Comparison of ENCODE assay signal across 15 mouse cellular contexts in genomic region chr10:117040355-117040754, GRCm38 (mm10). TPM values are rescaled to one million over a fixed set of nuclear protein-coding genes. Genes with fewer than 3 reads are reported as not detected.
DNase-seq lines count a peak whose midpoint lies in the region; ATAC-seq lines count a peak whose summit lies in the region.
"Had no signal": no experiment of that assay in that cellular context is flagged by ENCODE, and none has a peak within 500 bp of the region (broad histone marks: within the 10 kb centered on the region; RNA-seq: fewer than 3 reads in every experiment).

No protein-coding gene starts in this region.

- H3K4me2 ChIP-seq in kidney, embryonic 15.5 days = no peak overlapping the region
- H3K4me2 ChIP-seq: forebrain, embryonic 15.5 days; heart, embryonic 13.5 days; stomach, embryonic 15.5 days had no signal

- H3K27ac ChIP-seq in kidney, embryonic 15.5 days = no peak overlapping the region
- H3K27ac ChIP-seq: forebrain, embryonic 15.5 days; midbrain, embryonic 10.5 days; stomach, embryonic 15.5 days had no signal

- intact Hi-C loops in left cerebral cortex, postnatal 4 days (cut with DNase I) = loop anchor here (10.0 kb wide), 1 partner anchor 96 kb away; no protein-coding TSS in a partner anchor

- peaks cover 7% of the 10 kb centered on the region; the same call in 1 of the 2 replicates for H3K27me3 ChIP-seq in kidney, embryonic 15.5 days
- H3K27me3 ChIP-seq: forebrain, embryonic 15.5 days; stomach, embryonic 15.5 days had no signal

- ATAC-seq in kidney, embryonic 15.5 days (replicated peaks; ENCODE audit: low FRiP score) = no peak; the same call in 1 of the 2 replicates
- ATAC-seq: forebrain, embryonic 15.5 days had no signal

- no peaks in the 10 kb centered on the region for H3K9me3 ChIP-seq in kidney, embryonic 15.5 days (replicated peaks)
- H3K9me3 ChIP-seq: forebrain, embryonic 15.5 days; heart, embryonic 13.5 days; midbrain, embryonic 10.5 days; stomach, embryonic 15.5 days had no signal

- no peaks in the 10 kb centered on the region for H3K36me3 ChIP-seq in kidney, embryonic 15.5 days
- H3K36me3 ChIP-seq: forebrain, embryonic 15.5 days; heart, embryonic 13.5 days; midbrain, embryonic 10.5 days; stomach, embryonic 15.5 days had no signal

- H3K4me1 ChIP-seq in kidney, embryonic 15.5 days = peaks cover 8% of the 10 kb centered on the region; the same call in 1 of the 2 replicates
- H3K4me1 ChIP-seq: forebrain, embryonic 15.5 days; stomach, embryonic 15.5 days had no signal

- peak; percentile 36 to 50 for DNase-seq in cerebellum, postnatal 10 days
- DNase-seq in cerebellum, postnatal 36 days = no peak
- peak; percentile 53 for DNase-seq in kidney, postnatal 10 days
- DNase-seq in right cerebral cortex, postnatal 4 days = peak; percentile 31
- no peak for DNase-seq in right cerebral cortex, postnatal 36 days (ENCODE audit: low spot score in 2 of 2)
- peak; percentile 39 for DNase-seq in retina, postnatal 1 day
- DNase-seq in left cerebral cortex, postnatal 4 days = no peak
- DNase-seq: adrenal gland, adult 2 months; cerebellum, adult 9-11 months had no signal

- H3K4me3 ChIP-seq in kidney, embryonic 15.5 days (replicated peaks) = no peak overlapping the region
- H3K4me3 ChIP-seq: forebrain, embryonic 15.5 days; heart, embryonic 13.5 days; midbrain, embryonic 10.5 days; stomach, embryonic 15.5 days had no signal

- WGBS in kidney, embryonic 15.5 days = 75% methylated on average over 6 of the region's 6 CpGs

- H3K9ac ChIP-seq in kidney, embryonic 15.5 days = no peak overlapping the region
- H3K9ac ChIP-seq: forebrain, embryonic 15.5 days; stomach, embryonic 15.5 days had no signal

RNA-seq across cellular contexts. Expression of gene Lrrc10, which starts 4.8 kb away (rescaled TPM):
- not detected in 2 replicates for polyA plus RNA-seq in kidney, embryonic 15.5 days (2015; fragmentation: Nextera tagmentation; extraction: Ambion mirVana)
- total RNA-seq in left cerebral cortex, postnatal 4 days (2021) = not detected
- total RNA-seq: adrenal gland, adult 2 months had no signal
- polyA plus RNA-seq: adrenal gland, adult 2 months; forebrain, embryonic 15.5 days; kidney, embryonic 14.5 days; stomach, embryonic 15.5 days had no signal

RNA-seq across cellular contexts. Expression of gene Cct2, which starts 23.3 kb away (rescaled TPM):
- polyA plus RNA-seq in kidney, embryonic 15.5 days (2015; fragmentation: Nextera tagmentation; extraction: Ambion mirVana) = 258 and 266 TPM in 2 replicates
- total RNA-seq in left cerebral cortex, postnatal 4 days (2021) = 100 to 1,000 TPM; 282 to 298 TPM

RNA-seq across cellular contexts. Expression of gene Best3, which starts 54.2 kb away (rescaled TPM):
- polyA plus RNA-seq in kidney, embryonic 15.5 days (2015; fragmentation: Nextera tagmentation; extraction: Ambion mirVana) = 0.30 and 0.44 TPM in 2 replicates
- under 1 TPM in 1 of 2 experiments, not detected in 1; 0.16 TPM for total RNA-seq in left cerebral cortex, postnatal 4 days (2021)
- polyA plus RNA-seq: kidney, embryonic 14.5 days had no signal

Comparison
In these comparisons a context has a peak if more than half of its experiments do, and no peak if none do; other contexts are left out.
1. DNase-seq: peak in cerebellum, postnatal 10 days (2 of 2), kidney, postnatal 10 days (single experiment), right cerebral cortex, postnatal 4 days (single experiment) and retina, postnatal 1 day (single experiment); none in cerebellum, postnatal 36 days (0 of 2), right cerebral cortex, postnatal 36 days (0 of 2) and left cerebral cortex, postnatal 4 days (single experiment).